Mouse (Mus musculus): ENCODE measurements at regions not wholly inside any gene's neighbourhood (a gene's known extent, or its start where the extent isn't known, plus 50 kb on each side); places are given as distances from the start of the nearest gene placed in this dataset.

DNA sequence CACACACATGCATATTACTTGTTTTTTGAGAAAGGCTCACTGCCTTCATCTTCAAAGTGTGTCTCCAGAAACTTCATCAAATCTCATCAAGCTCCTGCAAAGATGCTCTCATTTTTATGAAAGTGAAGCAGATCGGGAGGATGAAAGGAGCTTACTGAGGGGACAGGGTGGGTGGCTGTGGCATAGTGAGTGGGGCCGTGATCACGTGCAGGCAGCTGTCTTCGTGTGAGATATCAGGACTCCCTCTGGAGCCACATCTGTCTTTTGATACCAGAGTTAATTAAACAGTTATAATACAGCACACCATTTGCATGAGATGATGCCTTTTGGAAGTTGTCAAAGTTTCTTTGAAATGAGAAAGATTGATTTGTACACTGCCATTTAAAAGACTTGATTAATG lies 180.0 kb upstream of the Tmtc4 start:
- WGBS: 56% methylated on average over 4 of the region's 4 CpGs
- H3K4me2 ChIP-seq: no peak overlapping the region
- H3K4me1 ChIP-seq (replicated peaks): no peaks in the 10 kb centered on the region
- no peak for ATAC-seq (replicated peaks; ENCODE audit: insufficient number of reproducible peaks, insufficient read depth, low FRiP score, low read depth)
- no peak overlapping the region for H3K9ac ChIP-seq
- no peak overlapping the region for H3K4me3 ChIP-seq
- H3K36me3 ChIP-seq: no peaks in the 10 kb centered on the region
- no peaks in the 10 kb centered on the region for H3K9me3 ChIP-seq (replicated peaks)
- no peaks in the 10 kb centered on the region for H3K27me3 ChIP-seq
- H3K27ac ChIP-seq: no peak overlapping the region

DNA sequence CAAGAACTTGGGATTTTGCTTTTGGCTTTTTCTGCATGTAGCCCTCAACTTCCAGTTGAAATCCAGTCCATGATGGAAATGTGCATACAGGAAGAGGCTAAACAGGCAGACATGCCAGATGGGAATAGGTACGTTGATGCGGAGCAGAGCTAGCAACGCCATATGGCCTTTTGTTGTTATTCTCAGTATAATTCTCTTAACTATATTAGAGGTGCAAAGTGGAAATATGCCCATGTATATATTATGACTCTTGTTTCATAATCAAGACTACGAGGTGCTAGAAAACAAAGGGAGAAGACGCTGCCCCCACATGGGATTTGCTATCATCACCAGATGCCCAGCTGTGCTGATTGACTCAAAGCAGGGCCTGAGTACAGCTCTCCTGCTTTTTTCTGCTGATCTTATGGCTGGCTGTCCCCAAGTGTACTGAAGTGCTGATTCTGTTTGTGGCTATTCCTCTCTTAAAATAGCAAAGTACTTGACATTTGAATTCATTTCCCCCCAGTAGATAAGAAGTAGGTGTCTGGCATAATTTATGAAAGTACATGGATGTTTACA lies 159.7 kb upstream of the Tmtc4 start:
- Histone ChIP-seq H3K4me3 (no peak overlapping the region), H3K36me3 (no peaks in the 10 kb centered on the region), H3K27ac (no peak overlapping the region), H3K4me2 (no peak overlapping the region), H3K4me1 (replicated peaks) (no peaks in the 10 kb centered on the region), H3K27me3 (peaks cover 4% of the 10 kb centered on the region; the same call in 1 of the 2 replicates), H3K9ac (no peak overlapping the region), H3K9me3 (replicated peaks) (no peaks in the 10 kb centered on the region)
- WGBS: 48% methylated on average over 5 of the region's 5 CpGs
- ATAC-seq (replicated peaks; ENCODE audit: insufficient number of reproducible peaks, insufficient read depth, low FRiP score, low read depth): no peak

DNA sequence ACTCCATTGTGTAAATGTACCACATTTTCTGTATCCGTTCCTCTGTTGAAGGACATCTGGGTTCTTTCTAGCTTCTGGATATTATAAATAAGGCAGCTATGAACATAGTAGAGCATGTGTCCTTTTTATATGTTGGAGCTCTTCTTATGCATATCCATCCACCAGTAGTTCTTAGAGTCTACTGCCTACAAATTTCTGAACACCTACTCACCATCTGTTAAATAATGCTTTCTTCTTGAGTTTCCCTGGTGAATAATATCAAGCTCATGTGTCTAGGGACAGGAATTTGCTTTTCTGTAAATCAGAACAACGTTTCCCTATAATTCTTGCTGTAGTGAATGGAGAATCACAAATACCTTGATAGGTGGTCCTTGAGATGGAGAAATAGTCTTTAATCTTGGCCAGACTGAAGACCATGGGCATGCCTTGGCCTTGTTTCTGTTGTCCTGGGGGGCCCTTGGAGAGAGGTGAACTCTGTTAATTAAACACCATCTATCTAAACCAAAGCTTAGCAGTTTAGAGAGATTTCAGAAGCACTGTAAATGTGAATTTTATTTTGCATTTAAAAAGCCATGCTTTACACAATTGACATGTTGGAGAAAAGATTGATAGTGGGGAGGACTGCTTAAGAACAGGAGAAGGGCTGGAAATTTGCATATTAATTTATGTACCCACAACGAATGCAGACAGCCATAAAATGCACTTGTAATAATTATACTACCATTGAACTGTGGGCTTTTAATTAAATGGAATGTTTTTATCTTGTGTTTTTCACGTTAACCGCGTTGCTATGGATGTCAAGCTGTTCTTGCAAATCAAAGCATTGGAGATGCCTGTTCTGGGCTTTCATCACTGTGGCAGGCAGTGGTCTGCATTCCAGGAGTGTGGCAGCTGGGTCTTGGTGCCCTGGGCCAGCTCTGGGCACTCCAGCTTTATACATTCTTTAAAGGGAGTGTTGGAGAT lies 155.2 kb upstream of the Tmtc4 start:
- H3K9me3 ChIP-seq (replicated peaks): no peaks in the 10 kb centered on the region
- ATAC-seq (replicated peaks; ENCODE audit: insufficient number of reproducible peaks, insufficient read depth, low FRiP score, low read depth): no peak
- H3K27me3 ChIP-seq: no peaks in the 10 kb centered on the region
- no peak overlapping the region for H3K9ac ChIP-seq
- H3K4me2 ChIP-seq: no peak overlapping the region
- no peaks in the 10 kb centered on the region for H3K4me1 ChIP-seq (replicated peaks)
- 57% methylated on average over 6 of the region's 6 CpGs for WGBS
- no peak overlapping the region for H3K4me3 ChIP-seq
- H3K27ac ChIP-seq: no peak overlapping the region
- no peaks in the 10 kb centered on the region for H3K36me3 ChIP-seq

DNA sequence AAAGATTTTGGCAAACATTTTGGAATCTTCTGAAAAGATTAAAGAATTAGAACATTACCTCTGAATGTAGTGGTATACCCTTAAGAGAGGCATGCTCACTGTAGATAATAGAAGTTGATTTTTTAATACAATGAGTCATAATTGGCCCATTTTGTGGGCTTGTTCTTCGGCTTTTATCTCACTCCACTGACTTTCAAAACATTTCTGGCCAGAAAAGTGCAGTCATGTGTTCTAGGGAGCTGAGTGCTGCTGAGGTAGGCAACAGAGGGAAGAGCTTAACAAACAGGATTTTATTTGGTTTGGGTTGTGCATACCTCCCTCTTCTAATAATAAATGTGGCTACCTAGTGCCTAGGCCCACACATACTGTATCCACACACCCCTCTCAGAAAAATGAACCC lies 150.1 kb upstream of the Tmtc4 start:
- no peaks in the 10 kb centered on the region for H3K27me3 ChIP-seq
- H3K36me3 ChIP-seq: no peaks in the 10 kb centered on the region
- ATAC-seq (replicated peaks; ENCODE audit: insufficient number of reproducible peaks, insufficient read depth, low FRiP score, low read depth): no peak
- no peaks in the 10 kb centered on the region for H3K9me3 ChIP-seq (replicated peaks)
- no peak overlapping the region for H3K9ac ChIP-seq
- no peak overlapping the region for H3K4me3 ChIP-seq
- no peaks in the 10 kb centered on the region for H3K4me1 ChIP-seq (replicated peaks)
- H3K27ac ChIP-seq: no peak overlapping the region
- 35% methylated on average over 1 of the region's 1 CpGs for WGBS
- no peak overlapping the region for H3K4me2 ChIP-seq

DNA sequence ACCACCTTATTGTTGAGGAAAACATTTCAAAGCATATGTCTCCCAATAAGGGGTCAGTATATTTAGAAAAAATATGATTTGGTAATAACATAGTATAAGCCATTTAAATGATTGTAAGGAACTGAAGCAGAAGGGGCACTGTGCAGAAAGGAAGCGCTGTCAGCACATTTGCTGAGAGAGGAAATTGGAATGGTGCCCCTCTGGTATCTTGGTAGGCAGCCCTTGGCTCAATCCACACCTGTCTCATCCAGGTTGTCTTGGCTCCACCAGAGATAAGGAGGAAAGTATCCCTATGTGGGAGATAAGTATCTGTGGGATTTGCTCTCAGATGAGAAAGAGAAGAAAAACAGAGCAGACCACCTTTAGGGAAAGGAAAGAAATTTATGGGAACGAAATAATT lies 136.5 kb upstream of the Tmtc4 start:
- H3K4me1 ChIP-seq (replicated peaks): no peaks in the 10 kb centered on the region
- WGBS: 72% methylated on average over 2 of the region's 2 CpGs
- no peaks in the 10 kb centered on the region for H3K27me3 ChIP-seq
- H3K9ac ChIP-seq: no peak overlapping the region
- H3K9me3 ChIP-seq (replicated peaks): no peaks in the 10 kb centered on the region
- ATAC-seq (replicated peaks; ENCODE audit: insufficient number of reproducible peaks, insufficient read depth, low FRiP score, low read depth): no peak
- no peak overlapping the region for H3K4me3 ChIP-seq
- H3K4me2 ChIP-seq: no peak overlapping the region
- H3K36me3 ChIP-seq: no peaks in the 10 kb centered on the region
- no peak overlapping the region for H3K27ac ChIP-seq

DNA sequence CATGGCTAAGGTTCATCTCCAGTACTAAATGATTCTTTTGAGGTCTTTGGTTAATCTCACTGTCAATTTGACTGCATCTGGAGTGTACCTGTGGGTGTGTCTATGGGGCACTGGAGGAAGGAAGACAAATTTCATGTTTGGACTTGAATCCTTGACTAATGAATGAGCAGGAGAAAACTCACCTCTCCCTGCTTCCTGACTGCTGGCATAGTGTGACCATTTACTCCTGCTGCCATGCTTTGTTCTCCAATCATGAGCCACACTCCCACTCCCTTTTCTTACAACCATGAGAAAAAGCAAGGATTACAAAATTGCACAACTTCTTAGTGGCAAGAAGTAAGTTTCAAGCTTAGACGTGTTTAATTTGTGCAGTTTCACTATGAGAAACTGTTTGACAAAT lies 132.5 kb upstream of the Tmtc4 start:
- no peaks in the 10 kb centered on the region for H3K27me3 ChIP-seq
- H3K4me2 ChIP-seq: no peak overlapping the region
- H3K27ac ChIP-seq: no peak overlapping the region
- no peak overlapping the region for H3K9ac ChIP-seq
- WGBS: 77% methylated on average over 1 of the region's 1 CpGs
- no peaks in the 10 kb centered on the region for H3K4me1 ChIP-seq (replicated peaks)
- no peak for ATAC-seq (replicated peaks; ENCODE audit: insufficient number of reproducible peaks, insufficient read depth, low FRiP score, low read depth)
- no peaks in the 10 kb centered on the region for H3K36me3 ChIP-seq
- H3K4me3 ChIP-seq: no peak overlapping the region
- H3K9me3 ChIP-seq (replicated peaks): no peaks in the 10 kb centered on the region

DNA sequence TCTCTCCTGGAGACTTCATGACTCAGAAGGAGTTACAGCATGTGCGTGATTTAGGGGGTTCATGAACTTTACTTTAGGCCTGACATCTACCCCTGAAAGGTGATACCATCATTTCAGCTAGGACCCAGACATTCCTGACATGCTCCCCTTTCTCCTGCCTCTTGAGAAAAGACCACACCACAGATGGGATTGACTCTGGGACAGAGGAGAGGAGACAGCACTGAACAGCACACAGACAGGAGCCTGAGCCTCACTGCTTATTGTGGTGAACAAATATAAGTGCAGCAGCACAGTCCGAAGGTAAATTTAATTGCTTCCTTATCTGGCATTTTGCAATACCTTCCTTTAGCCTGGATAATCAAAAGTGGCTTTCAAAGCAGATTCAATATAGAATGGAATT lies 126.7 kb upstream of the Tmtc4 start:
- 74% methylated on average over 2 of the region's 2 CpGs for WGBS
- H3K4me1 ChIP-seq (replicated peaks): no peaks in the 10 kb centered on the region
- H3K27ac ChIP-seq: no peak overlapping the region
- H3K9ac ChIP-seq: no peak overlapping the region
- no peaks in the 10 kb centered on the region for H3K27me3 ChIP-seq
- no peak overlapping the region for H3K4me2 ChIP-seq
- H3K9me3 ChIP-seq (replicated peaks): no peaks in the 10 kb centered on the region
- no peak overlapping the region for H3K4me3 ChIP-seq
- H3K36me3 ChIP-seq: no peaks in the 10 kb centered on the region
- ATAC-seq (replicated peaks; ENCODE audit: insufficient number of reproducible peaks, insufficient read depth, low FRiP score, low read depth): no peak

DNA sequence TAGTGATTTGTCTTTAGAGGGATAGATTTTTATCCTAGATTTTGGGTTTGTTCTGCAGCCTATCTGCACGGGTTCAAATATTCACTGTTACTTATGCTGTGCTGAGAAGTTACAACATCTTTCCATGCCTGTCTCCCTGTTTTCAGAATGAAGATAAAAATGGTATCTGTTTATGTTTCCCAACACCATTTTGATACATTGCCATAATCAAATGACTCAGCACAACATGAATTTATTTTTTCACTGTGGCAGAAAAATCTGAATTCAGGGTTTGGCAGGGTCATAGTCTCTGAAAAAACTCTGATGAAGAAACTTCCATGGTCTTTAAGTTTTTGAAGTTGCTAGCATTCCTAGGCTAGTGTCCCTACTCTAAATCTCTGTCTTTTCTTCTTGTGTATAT lies 116.5 kb upstream of the Tmtc4 start:
- no peak overlapping the region for H3K27ac ChIP-seq
- H3K4me1 ChIP-seq (replicated peaks): no peaks in the 10 kb centered on the region
- no peak overlapping the region for H3K4me3 ChIP-seq
- H3K9me3 ChIP-seq (replicated peaks): no peaks in the 10 kb centered on the region
- 71% methylated on average over 1 of the region's 1 CpGs for WGBS
- H3K9ac ChIP-seq: no peak overlapping the region
- H3K36me3 ChIP-seq: no peaks in the 10 kb centered on the region
- no peak for ATAC-seq (replicated peaks; ENCODE audit: insufficient number of reproducible peaks, insufficient read depth, low FRiP score, low read depth)
- H3K27me3 ChIP-seq: no peaks in the 10 kb centered on the region
- no peak overlapping the region for H3K4me2 ChIP-seq

DNA sequence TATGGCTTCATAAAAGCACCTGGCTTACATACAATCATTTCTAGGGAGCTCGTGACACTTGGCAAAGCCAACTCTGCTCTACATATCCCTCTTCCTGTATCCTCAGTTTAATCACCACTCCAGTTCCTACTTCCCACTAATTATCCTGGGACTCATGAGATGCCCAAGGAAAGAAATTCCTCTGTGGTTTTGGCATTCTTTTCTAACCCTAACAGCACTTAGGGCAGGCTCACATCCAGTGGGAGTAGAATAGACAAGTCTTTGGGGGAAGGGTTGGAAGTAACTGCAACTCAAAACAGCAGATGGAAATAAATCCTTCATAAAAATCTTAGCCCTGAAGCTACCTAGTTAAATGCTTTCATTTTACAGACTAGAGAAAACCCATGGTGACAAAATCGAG lies 112.3 kb upstream of the Tmtc4 start:
- H3K9me3 ChIP-seq (replicated peaks): no peaks in the 10 kb centered on the region
- ATAC-seq (replicated peaks; ENCODE audit: insufficient number of reproducible peaks, insufficient read depth, low FRiP score, low read depth): no peak
- no peaks in the 10 kb centered on the region for H3K4me1 ChIP-seq (replicated peaks)
- no peak overlapping the region for H3K9ac ChIP-seq
- no peak overlapping the region for H3K4me3 ChIP-seq
- no peaks in the 10 kb centered on the region for H3K36me3 ChIP-seq
- 63% methylated on average over 2 of the region's 2 CpGs for WGBS
- no peak overlapping the region for H3K4me2 ChIP-seq
- no peaks in the 10 kb centered on the region for H3K27me3 ChIP-seq
- H3K27ac ChIP-seq: no peak overlapping the region

DNA sequence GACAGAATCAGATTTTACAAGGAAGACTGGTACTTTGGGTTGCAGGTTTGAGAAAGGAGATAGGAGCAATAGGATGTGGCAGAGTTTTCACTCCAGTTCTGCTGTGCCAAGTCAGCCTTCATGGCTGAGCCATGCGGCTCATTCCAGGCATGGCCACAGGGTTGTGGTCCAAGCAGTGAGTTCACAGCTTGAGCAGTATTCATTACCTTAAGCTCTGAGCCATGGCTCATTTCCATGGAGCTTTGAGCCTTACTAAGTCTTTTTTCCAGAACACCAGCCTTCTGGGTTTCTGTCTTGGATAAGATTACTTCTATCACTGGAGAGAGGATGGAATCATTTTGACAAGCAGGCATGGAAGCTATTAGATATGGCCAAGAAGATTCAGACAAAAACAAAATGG lies 98.2 kb upstream of the Tmtc4 start:
- no peak overlapping the region for H3K4me3 ChIP-seq
- ATAC-seq (replicated peaks; ENCODE audit: insufficient number of reproducible peaks, insufficient read depth, low FRiP score, low read depth): no peak
- no peaks in the 10 kb centered on the region for H3K9me3 ChIP-seq (replicated peaks)
- H3K4me1 ChIP-seq (replicated peaks): no peaks in the 10 kb centered on the region
- H3K27me3 ChIP-seq: no peaks in the 10 kb centered on the region
- 77% methylated on average over 1 of the region's 1 CpGs for WGBS
- no peak overlapping the region for H3K27ac ChIP-seq
- H3K4me2 ChIP-seq: no peak overlapping the region
- H3K36me3 ChIP-seq: no peaks in the 10 kb centered on the region
- no peak overlapping the region for H3K9ac ChIP-seq

DNA sequence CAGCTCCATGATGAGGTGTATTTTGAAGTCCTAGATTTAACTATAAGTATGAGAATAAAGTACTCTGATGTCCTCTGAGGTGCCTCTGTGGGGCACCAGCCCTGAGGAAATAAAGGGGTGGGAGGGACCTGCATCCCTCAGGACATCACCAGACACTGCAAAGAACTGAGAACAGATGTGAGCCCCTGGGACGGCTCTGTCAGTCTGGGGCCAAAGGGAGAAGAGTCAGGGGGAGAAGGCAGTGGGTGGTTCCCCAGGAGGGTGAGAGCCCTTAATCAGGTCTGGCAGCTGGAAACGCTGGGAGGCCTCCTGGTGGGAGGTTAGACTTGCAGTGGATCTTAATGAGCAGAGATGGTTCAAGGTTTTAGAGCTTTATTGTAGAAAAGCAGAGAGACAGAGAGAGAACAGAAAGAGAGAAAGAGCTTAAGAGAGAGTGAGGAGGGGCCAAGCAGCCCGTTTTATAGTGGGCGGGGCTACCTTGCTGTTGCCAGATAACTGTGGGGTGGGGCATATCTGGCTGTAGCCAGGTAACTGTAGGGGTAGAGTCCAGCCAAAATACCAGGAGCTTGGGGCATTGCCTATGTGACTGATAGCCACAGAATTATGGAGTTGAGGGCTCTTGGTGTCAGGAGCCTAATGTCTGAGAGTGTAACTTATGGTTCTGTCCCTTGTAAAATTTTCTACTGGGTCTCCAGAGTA lies 97.3 kb upstream of the Tmtc4 start:
- no peak overlapping the region for H3K4me3 ChIP-seq
- no peak overlapping the region for H3K27ac ChIP-seq
- H3K9me3 ChIP-seq (replicated peaks): no peaks in the 10 kb centered on the region
- H3K4me2 ChIP-seq: no peak overlapping the region
- no peaks in the 10 kb centered on the region for H3K4me1 ChIP-seq (replicated peaks)
- ATAC-seq (replicated peaks; ENCODE audit: insufficient number of reproducible peaks, insufficient read depth, low FRiP score, low read depth): no peak
- WGBS: 32% methylated on average over 4 of the region's 4 CpGs
- H3K9ac ChIP-seq: no peak overlapping the region
- no peaks in the 10 kb centered on the region for H3K36me3 ChIP-seq
- no peaks in the 10 kb centered on the region for H3K27me3 ChIP-seq
